Mouse (Mus musculus) ovary, adult 2 months (tissue): Measurements from ENCODE around the gene Serpina3b. TPM values are rescaled to one million over a fixed set of nuclear protein-coding genes. Genes with fewer than 3 reads are reported as not detected.

ENCODE experiments used
- polyA plus RNA-seq: library from polyadenylated mRNA; depleted of rRNA; stranded (reverse); fragments of >200 nt; gene quantifications from 2 replicates; pipeline ENCODE4 v1.2.3, GENCODE M21; 2012; rRNA removed

Serpina3b gene
- polyA plus RNA-seq: 0.14 and 0.24 TPM in 2 replicates

DNA sequence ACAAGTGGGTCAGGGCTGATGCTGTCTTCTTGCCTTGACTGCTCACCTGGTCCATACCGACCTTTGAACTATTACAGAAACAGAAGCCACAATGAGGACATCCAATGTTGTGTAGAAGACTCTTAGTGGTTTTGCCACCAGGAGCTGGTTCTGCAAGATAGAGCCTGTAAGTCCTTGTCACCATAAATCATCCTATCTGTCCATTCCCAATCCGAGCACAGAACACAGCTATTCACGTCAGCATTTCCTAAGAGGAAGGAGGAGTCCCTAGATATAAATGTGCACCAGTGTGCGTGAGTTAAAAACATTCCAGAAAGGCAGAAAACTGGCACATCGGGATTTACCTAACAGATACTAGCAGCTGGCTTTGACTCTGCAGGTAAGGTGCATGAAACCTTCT lies at the start of gene Serpina3b:
Serpina3b (plus strand) TSS at position 301 of the 400 bp plus-strand sequence.

DNA sequence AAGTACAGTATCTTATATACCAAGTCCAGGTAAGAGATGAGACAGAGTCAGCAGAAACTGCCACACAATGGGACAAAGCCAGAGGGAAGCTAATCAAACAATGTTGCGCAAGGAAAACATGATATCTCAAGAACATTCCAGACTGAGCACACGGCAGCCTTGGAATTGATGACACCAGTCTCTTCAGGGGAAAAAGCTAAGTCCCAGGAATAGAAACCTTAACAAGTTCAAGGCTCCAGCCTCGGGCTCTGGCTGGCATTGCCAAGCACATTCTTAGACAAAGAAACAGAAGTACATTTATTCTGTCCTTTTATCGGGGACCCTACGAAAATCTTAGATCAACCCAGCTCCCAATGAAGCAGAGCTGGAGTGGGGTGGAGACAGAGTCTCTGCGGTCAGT lies 27.0 kb upstream of the Serpina3b start, which contains the start of gene Serpina5:
Serpina5 (plus strand) TSS at position 346 of the 400 bp plus-strand sequence.

DNA sequence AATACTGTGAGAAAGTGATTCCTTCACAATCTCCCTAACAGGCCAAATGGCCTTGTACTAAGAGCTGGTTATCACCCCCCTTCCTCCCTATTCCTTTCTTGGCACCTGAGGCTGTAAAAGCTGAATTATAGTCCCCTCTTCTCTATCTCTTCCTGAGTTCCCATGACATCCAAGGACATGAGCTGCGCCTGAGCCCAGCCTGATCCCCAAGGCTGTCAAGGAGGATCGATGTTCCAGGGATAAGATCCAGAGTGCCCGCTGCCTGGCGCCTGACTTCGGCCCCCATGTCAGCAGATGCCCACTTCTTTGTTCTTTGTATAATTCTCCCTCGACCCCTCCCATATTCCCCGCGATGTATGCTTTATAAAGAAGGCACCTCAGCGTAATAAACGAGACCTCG lies 15.5 kb upstream of the Serpina3b start, which contains the start of gene Serpina3a:
Serpina3a (plus strand) TSS at position 392 of the 400 bp plus-strand sequence.

DNA sequence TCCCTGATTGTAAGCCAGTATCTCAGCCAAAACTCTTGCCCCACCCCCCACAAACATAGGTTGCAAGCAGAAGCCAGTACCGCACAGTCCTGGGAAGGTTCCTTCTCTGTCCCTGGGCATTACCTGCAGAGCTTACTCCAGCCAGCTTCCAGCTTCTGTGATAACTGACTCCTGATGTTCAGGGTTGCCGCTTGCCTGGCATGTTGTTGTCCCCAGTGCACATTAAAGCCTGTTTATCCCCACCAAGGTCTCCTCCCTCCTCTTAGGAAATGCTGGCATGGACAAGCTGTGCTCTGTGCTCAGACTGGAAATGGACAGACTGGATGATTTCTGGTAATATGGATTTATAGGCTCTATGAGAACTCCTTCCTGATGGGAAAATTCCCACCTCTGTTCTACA lies 25.9 kb downstream of the Serpina3b start, which contains the start of gene Serpina3c:
Serpina3c (minus strand) TSS at position 215 of the 400 bp plus-strand sequence.

Other genes with a start within 250 kb of the Serpina3b start
- gene Serpina1c, start 223.1 kb upstream of the Serpina3b start, polyA plus RNA-seq: 0.98 and 4.0 TPM in 2 replicates
- gene Serpina1e, start 169.0 kb upstream of the Serpina3b start, polyA plus RNA-seq: 88.5 and 120 TPM in 2 replicates
- 0.18 and 0.34 TPM in 2 replicates for gene Serpina11, start 138.0 kb upstream of the Serpina3b start, polyA plus RNA-seq
- 0.40 and 0.45 TPM in 2 replicates for gene Serpina9, start 114.2 kb upstream of the Serpina3b start, polyA plus RNA-seq
- not detected in 2 replicates for gene Serpina12, start 83.6 kb upstream of the Serpina3b start, polyA plus RNA-seq
- gene Serpina5, start 26.9 kb upstream of the Serpina3b start, polyA plus RNA-seq: 35.5 and 59.1 TPM in 2 replicates
- 0.32 and 0.51 TPM in 2 replicates for gene Serpina3a, start 15.3 kb upstream of the Serpina3b start, polyA plus RNA-seq
- 11.1 and 14.8 TPM in 2 replicates for gene Serpina3c, start 25.9 kb downstream of the Serpina3b start, polyA plus RNA-seq
- gene Serpina3f, start 86.5 kb downstream of the Serpina3b start, polyA plus RNA-seq: 0.28 and 0.29 TPM in 2 replicates
- 42.6 and 43.3 TPM in 2 replicates for gene Serpina3g, start 108.2 kb downstream of the Serpina3b start, polyA plus RNA-seq
- 0.06 TPM in 1 of 2 replicates, not detected in the other for gene Serpina3i, start 135.1 kb downstream of the Serpina3b start, polyA plus RNA-seq
- not detected in 2 replicates for gene Serpina3j, start 186.6 kb downstream of the Serpina3b start, polyA plus RNA-seq
- 0.60 and 1.7 TPM in 2 replicates for gene Serpina3k, start 210.5 kb downstream of the Serpina3b start, polyA plus RNA-seq
- 0.23 TPM in 1 of 2 replicates, not detected in the other for gene Serpina3m, start 210.5 kb downstream of the Serpina3b start, polyA plus RNA-seq